Mouse (Mus musculus): ENCODE results near the gene Nmu. TPM values are rescaled to one million over a fixed set of nuclear protein-coding genes. Genes with fewer than 3 reads are reported as not detected.

The Nmu gene
- total and polyA plus RNA-seq, 3 experiments = not detected

DNA sequence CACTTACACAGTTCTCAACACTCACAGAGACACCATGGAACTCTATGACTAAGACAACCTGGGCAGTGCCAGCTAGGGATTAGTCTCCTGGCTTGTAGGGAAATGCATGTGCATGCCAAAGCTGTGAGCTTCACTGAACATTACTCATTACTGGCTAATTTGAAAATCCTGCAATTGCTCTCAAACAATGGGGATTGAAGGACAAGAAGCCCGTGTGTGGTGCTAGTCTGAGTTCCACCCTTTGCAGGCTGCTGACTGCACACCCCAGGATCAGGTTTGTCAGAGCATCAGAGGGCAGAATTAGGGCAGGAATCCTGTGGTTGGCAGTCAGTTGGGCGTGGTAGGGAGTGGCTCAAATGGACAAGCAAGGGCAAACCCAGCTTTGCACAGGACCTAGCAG is 17.5 kb downstream of the Nmu start:
- Histone ChIP-seq H3K4me3 (ENCODE audit: control insufficient read depth in 1 of 2, insufficient read depth in 1 of 2, low read depth in 2 of 2, low read length in 2 of 2) (no peak overlapping the region), H3K9ac (ENCODE audit: control insufficient read depth, low read depth, low read length, poor library complexity, severe bottlenecking) (no peak overlapping the region), H3K27me3 (ENCODE audit: control insufficient read depth in 1 of 2, insufficient read depth in 2 of 2, low read length in 2 of 2) (peaks cover 29 to 39% of the 10 kb centered on the region in 2 experiments), H3K36me3 (ENCODE audit: control insufficient read depth in 1 of 2, insufficient read depth in 2 of 2, low read length in 2 of 2) (no peaks in the 10 kb centered on the region), H3K27ac (ENCODE audit: control insufficient read depth, low read depth, low read length) (no peak overlapping the region), H3K4me1 (ENCODE audit: control insufficient read depth in 1 of 2, insufficient read depth in 2 of 2, low read length in 2 of 2) (no peaks in the 10 kb centered on the region), H3K9me3 (replicated peaks; ENCODE audit: insufficient read depth, low read length) (no peaks in the 10 kb centered on the region), H3K79me2 (ENCODE audit: control insufficient read depth, insufficient read depth, low read length, poor library complexity) (no peaks in the 10 kb centered on the region)
- DNase-seq (ENCODE audit: low read depth, low spot score) = no peak
- no peak for TF ChIP-seq KAT2A (conservative IDR thresholded peaks at IDR 0.05; ENCODE audit: low read depth, low read length)
- no peak for TF ChIP-seq RAD21 (IDR thresholded peaks at IDR 0.05; ENCODE audit: low read depth, low read length)
- TF ChIP-seq NELFE (IDR thresholded peaks at IDR 0.05; ENCODE audit: low read depth, low read length) = no peak
- no peak for TF ChIP-seq ETS1 (IDR thresholded peaks at IDR 0.05; ENCODE audit: low read depth, low read length)
- no peak for TF ChIP-seq RCOR1 (IDR thresholded peaks at IDR 0.05; ENCODE audit: low read depth, low read length)
- no peak for TF ChIP-seq ZNF384 (IDR thresholded peaks at IDR 0.05; ENCODE audit: low read depth, low read length)
- TF ChIP-seq TCF12 (IDR thresholded peaks at IDR 0.05; ENCODE audit: low read depth, low read length) = no peak
- TF ChIP-seq MXI1 (IDR thresholded peaks at IDR 0.05; ENCODE audit: low read depth, low read length) = no peak
- no peak for TF ChIP-seq MYB (IDR thresholded peaks at IDR 0.05; ENCODE audit: low read depth, low read length)
- TF ChIP-seq HCFC1 (IDR thresholded peaks at IDR 0.05; ENCODE audit: low read depth, low read length) = no peak
- TF ChIP-seq POLR2AphosphoS2 (IDR thresholded peaks at IDR 0.05; ENCODE audit: low read length) = no peak
- TF ChIP-seq SMC3 (IDR thresholded peaks at IDR 0.05; ENCODE audit: low read depth, low read length) = no peak
- no peak for TF ChIP-seq ZMIZ1 (IDR thresholded peaks at IDR 0.05; ENCODE audit: low read depth, low read length)

DNA sequence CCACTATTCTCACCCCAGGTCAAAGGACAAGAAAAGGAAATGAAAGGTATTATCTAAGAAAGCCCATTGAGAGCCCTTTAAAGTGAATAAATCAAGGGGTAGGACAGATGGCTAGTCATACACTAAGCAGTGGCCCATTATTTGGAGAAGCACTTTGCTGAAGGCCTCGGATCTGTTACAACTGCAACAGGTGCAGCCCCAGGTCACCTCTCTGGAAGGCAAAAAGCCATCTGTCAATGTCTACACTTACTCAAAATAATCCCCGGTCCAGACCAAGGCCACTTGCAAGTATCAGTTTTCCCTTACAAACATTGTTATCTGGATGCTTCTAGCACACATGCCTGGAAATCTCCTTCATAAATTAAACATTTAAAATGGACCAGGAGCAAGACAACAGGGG is 22.7 kb downstream of the Nmu start:
- TF ChIP-seq POLR2A (IDR thresholded peaks at IDR 0.05; ENCODE audit: control insufficient read depth in 1 of 2, insufficient read depth in 1 of 2, low read depth in 1 of 2, low read length in 2 of 2, poor library complexity in 1 of 2) = no peak
- no peak for TF ChIP-seq ZMIZ1 (IDR thresholded peaks at IDR 0.05; ENCODE audit: low read depth, low read length)
- no peak for TF ChIP-seq POLR2AphosphoS2 (IDR thresholded peaks at IDR 0.05; ENCODE audit: low read length)
- TF ChIP-seq KAT2A (conservative IDR thresholded peaks at IDR 0.05; ENCODE audit: low read depth, low read length) = no peak
- TF ChIP-seq BHLHE40 (IDR thresholded peaks at IDR 0.05; ENCODE audit: borderline replicate concordance, low read depth, low read length) = no peak
- TF ChIP-seq MAZ (IDR thresholded peaks at IDR 0.05; ENCODE audit: low read depth, low read length) = no peak
- no peak for TF ChIP-seq ZKSCAN1 (IDR thresholded peaks at IDR 0.05; ENCODE audit: low read depth, low read length)
- TF ChIP-seq ZC3H11A (IDR thresholded peaks at IDR 0.05; ENCODE audit: low read depth, low read length) = no peak
- TF ChIP-seq TBP (IDR thresholded peaks at IDR 0.05; ENCODE audit: low read depth, low read length) = no peak
- no peak for TF ChIP-seq SMC3 (IDR thresholded peaks at IDR 0.05; ENCODE audit: low read depth, low read length)
- H3K9me3 ChIP-seq (replicated peaks; ENCODE audit: insufficient read depth, low read length) = no peaks in the 10 kb centered on the region
- H3K27me3 ChIP-seq (ENCODE audit: control insufficient read depth in 1 of 2, insufficient read depth in 2 of 2, low read length in 2 of 2) = peaks cover 7 to 14% of the 10 kb centered on the region in 2 experiments
- no peak overlapping the region for H3K4me3 ChIP-seq (ENCODE audit: control insufficient read depth in 1 of 2, insufficient read depth in 1 of 2, low read depth in 2 of 2, low read length in 2 of 2)
- no peaks in the 10 kb centered on the region for H3K36me3 ChIP-seq (ENCODE audit: control insufficient read depth in 1 of 2, insufficient read depth in 2 of 2, low read length in 2 of 2)
- no peaks in the 10 kb centered on the region for H3K4me1 ChIP-seq (ENCODE audit: control insufficient read depth in 1 of 2, insufficient read depth in 2 of 2, low read length in 2 of 2)
- no peaks in the 10 kb centered on the region for H3K79me2 ChIP-seq (ENCODE audit: control insufficient read depth, insufficient read depth, low read length, poor library complexity)
- H3K9ac ChIP-seq (ENCODE audit: control insufficient read depth, low read depth, low read length, poor library complexity, severe bottlenecking) = no peak overlapping the region
- no peak overlapping the region for H3K27ac ChIP-seq (ENCODE audit: control insufficient read depth, low read depth, low read length)
- no peak for DNase-seq (ENCODE audit: low read depth, low spot score)
